Mouse (Mus musculus) embryo, embryonic 10.5 days (tissue): Measurements from ENCODE around the gene BC024978.

ENCODE experiments used
- DNase-seq: peaks from one replicate; pipeline ENCODE4 v3.0.0-alpha.2; 2015; ENCODE audit warnings: low spot score

BC024978 gene

DNA sequence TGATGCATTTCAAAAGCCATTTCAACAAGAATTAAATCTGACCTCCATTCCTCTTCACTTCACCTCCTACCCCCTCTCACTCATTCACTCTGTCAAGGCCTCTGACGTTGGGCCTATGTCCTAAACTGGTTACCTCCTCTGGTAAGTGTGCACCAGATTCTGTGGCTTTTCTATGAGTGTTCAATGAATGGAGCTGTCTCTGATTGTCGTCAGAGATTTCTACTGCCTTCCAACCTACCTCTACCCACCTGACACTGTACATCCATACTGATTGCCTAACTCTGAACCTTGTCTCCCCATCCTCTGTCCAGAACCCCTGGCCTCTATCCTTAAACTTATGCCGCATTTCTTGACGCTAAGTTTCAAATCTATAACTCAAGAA lies 17.6 kb upstream of the BC024978 start:
- no peak for DNase-seq

DNA sequence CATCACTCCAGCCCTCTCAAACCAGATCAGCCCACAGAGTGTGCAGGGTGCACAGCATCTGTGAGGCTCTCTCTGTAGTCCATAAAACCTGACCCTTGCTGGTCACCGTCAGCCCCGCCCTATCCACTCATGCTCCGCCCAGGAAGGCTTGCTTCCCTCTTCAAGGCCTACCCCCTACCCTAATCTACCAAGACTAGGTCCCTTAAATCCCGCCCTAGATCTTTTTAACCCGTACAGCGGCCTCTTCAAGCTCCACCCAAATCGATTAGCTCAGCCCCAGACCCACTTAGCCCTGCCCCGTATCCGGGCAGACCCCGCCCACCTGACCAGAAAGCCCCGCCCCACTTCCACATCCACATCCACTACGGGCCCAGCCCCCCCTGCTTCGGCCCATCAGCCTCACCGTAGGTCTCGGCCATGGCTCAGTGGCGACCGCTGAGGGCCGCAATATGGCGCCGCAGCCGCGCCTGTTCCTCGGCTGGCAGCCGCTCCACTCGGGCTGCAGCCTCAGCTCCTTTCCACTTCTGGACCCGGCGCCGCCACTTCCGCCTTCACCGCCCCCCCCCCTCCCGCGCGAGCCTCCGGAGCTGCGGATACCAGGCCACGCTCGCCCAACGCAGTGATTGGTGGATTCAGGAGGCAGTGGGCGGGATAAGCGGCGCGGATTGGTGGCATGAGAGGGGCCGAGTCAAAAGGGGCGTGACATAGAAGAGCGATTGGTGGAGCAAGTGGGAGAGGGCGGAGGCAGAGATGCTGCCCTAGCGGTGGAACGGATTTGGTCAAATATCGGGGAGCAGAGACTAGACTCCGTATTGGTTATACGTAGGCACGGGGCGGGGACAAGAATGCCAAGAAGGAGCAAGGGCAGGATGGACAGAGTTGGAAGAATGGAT lies 17.0 kb upstream of the BC024978 start, which contains the start of gene Rab4b:
Gene Rab4b (minus strand): TSS at position 573 of the 893 bp plus-strand sequence.
- peak; percentile 99 for DNase-seq

DNA sequence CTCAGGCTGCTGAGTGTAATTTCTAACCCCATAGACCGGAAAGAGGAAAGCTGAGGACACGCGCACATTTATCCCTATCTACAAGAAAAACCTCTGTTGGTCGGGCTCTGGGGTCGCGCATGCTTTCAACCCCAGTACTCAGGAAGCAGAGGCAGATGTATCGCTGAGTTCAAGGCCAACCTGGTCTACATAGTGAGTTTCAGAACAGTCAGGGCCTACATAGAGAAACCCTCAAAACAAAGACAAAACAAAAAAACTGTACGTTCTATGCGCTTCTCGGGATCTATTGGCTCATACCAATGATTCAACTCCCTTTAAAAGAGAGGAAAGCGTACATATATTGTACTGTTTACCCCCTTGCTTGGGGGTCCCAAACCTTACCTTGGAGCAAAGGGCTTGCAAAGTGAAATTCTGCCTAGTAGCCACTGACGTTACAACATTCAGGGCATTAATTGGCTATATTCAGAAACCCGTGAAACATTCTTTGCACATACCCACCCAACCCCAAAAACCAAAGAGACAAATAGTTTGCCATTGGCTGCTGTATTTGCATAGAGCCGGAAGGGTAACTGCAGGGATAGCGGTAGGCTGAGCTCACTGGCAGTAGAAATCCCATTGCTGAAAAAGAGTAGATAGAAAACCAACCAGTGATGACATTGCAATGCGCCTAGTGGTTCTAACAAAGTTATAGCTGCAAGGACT lies 16.2 kb upstream of the BC024978 start:
- DNase-seq: no peak

DNA sequence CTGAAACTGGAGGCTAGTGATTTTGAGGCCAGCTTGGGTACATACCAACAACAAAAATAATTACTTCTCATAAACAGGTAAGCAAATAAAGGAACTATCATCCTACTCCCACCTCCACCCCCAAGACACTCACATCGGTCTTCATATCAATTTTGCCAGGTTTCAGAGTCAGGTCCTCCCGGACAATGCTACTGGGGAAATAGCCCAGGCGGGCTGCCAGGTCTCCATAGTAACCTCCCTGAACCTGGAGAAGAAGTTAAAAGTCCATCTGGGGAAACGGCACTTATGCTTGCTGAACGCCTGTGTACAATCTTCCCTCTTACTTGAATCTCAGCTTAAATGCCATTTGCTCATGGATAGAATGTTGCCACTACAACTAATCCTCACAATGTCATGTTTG lies 15.5 kb upstream of the BC024978 start:
- DNase-seq: no peak

DNA sequence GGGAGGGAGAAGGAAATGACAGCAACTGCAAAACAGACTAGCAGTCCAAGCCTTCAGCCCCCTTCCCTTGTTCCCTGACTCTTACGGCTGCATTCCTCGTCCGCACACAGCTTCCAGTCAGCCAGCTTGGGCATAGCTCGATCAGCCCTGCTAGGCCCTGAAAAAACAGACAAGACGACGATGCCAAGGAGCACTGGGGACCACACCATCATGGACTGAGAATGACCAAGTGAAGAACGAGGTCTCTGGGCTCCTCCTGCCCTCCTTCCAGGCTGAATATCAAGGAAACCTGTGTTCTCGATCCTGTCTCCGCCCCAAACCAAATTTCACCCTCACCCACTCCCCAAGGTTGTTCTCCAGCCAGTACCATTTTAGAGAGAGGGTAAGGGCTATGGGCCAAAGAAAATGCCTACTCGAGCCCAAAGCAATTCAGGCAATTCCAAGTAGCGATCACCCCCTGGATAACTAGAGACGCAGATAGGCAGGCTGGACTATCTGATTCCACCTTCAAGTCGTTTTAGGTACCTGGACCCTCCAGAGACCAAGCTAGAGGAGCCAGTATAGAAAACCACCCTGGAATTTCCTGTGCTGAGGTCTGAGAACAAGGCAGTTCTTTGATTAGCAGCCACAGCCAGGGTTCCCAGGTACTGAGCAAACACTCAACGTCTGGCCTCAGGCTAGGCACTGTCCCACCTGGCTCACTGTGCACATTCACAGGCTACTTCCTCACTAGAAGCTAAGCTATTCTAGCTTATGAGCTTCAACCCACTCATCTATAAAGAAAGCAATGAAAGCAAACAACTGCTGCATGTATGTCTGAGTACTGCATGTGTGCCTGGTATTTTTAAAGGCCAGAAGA lies 14.5 kb upstream of the BC024978 start, which contains the start of the genes Gm21983 and Mia:
Gene Gm21983 (minus strand): TSS at position 250 of the 859 bp plus-strand sequence.
Gene Mia (minus strand): TSS at position 321 of the 859 bp plus-strand sequence.
- no peak for DNase-seq

DNA sequence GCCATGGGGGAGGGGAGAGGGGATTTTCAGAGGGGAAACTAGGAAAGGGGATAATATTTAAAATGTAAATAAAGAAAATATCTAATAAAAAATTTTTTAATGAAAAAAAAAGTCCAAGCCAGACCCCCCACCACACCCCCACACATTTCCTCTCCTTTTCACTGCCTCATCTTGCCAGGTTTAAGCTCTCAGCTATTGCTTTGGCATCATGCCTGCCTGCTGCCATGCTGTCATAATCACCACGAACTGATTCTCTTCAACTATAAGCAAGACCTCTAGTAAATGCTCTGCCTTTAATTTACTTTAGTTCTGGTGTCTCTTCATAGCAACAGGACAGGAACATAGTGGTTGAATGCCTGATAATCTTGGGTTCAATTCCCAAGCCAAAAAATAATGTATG lies 13.1 kb upstream of the BC024978 start:
- no peak for DNase-seq

DNA sequence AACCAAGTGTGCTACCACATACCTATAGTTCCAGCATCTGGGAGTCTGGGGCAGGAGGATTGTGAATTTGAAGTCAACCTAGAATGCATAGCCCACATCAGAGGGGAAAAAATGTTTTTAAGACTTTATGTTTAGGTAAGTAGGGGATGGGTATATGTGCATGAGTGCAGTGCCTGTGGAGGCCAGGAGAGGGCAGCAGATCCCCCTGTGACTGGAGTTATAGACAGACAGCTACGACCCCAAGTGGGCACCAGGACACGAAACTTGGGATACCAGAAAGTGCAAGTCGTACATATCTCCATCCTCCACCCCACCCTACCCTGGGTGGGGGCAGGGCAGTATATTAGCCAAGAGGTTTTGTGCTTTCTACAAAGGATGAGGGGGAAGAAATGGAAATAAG lies 10.6 kb upstream of the BC024978 start:
- peak; percentile 65 for DNase-seq

DNA sequence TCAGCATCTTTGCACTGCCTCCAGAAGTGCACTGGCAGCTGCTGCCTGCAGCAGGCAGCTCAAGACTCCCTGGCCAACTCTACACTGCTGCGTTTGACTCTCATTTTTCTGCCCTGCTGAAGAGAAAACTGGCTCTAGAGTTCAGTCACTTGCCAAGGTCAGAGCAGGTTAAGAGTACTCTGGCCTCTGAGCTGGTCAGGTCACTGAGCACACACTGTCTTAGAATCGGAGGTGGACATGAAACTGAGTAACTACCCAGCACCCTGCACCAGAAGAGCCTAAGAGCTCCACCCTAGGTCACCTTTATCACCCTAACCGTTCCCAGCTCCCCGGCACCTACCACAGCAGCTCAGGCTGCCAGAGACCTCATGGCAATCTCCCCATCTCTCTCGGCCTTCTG lies 9.6 kb upstream of the BC024978 start:
- DNase-seq: no peak

DNA sequence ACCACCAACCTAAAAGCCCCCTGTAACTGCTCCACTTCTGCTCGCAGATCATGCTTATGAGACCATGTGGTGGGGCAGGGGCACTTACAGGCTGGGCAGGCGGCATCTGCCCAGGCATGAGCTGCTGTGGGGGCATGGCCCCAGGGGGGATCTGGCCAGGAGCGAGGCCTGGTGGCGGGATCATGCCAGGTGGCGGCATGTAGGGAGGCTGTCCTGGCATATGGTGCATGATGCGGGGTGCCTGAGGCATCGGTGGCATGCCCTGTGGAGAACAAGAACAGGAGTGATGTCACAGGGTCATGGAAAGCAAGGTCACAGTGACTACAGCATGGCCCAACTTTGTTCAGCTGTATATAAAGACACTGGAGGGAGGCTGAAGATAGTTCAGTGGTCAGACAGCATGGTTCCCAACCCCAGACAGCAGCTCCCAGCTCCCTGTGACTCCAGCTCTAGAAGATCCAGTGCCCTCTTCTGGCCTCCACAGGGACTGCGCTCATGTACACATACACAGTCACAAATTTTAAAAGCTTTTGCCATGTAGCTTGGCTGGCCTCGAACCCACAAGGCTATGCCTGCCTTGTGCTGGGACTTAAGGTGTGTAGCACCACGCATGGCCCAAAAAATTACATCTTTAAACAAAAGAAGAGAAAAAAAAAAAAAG lies 6.2 kb upstream of the BC024978 start:
- DNase-seq: no peak

DNA sequence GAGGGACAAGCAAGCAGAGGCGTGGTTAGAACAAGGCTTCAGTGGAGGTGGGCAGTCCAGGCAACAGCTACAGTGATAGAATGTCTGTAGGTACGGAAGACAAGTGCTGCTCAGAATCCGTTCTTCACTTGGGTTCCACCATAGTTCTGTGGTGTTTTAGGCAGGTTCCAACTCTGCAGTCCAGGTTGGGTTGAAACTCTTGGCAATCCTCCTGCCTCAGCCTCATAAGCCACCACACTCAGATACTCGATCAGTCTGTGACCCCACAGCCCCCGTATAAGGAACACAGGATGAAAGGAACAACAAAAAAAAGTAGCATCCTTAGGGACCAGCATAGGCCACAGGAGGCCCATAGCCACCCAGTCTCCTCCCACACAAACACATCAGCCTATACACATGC lies 3.1 kb upstream of the BC024978 start:
- no peak for DNase-seq

DNA sequence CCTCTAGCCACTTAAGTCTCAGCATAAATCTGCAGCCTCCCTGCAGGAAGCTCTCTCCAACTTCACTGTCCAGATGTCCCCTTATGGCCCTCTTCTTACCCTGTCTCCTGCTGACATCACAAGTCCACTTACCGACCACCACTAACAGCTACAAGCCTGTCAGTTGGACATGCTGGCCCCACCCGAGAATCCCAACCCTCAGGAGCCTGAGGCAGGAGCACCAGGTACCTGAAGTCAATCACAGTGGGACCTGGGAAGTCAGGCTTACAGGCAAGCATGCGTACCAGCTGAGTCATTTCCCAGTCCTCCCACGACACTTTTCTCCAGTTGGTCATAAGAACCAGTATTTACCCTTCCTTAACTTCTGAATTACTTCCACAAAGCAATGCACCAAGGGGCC lies 1.9 kb upstream of the BC024978 start:
- DNase-seq: no peak

DNA sequence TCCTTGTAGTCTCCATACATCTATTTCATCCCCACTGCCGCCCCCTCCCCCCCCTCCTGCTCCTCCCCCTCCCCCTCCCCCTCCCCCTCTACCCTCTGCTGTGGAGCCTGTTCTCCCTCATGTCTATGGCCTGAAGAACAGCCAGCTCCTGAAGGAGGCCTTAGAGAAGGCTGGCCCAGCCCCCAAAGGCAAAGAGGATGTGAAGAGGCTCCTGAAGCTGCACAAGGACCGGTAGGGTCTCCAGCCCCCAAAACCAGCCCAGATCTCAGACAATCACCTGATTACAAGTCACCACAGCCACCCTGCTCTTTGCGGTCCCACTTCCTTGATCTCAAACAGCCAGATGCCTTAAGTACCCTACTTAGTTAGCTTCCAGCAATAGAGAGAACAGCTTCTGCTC lies 1.6 kb downstream of the BC024978 start:
- no peak for DNase-seq

DNA sequence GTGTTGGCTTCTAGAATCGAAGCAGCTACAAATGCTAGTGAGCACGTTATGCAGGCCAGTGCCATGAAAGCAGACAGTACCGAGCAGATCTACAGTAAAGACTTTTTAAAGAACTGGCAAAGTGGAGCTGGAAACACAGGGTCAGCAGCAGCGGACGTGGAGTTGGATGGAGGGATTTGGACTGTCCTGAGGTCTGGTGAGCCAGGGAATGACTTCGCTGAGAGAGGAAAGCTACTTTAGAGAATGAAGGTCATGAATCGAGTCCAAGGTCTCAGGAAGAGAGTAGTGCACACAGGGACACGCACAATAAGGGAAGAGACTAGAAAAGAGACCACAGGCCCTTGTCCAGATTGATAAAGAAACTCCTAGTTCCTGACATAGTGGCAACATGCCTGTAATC lies 2.1 kb downstream of the BC024978 start:
- no peak for DNase-seq

DNA sequence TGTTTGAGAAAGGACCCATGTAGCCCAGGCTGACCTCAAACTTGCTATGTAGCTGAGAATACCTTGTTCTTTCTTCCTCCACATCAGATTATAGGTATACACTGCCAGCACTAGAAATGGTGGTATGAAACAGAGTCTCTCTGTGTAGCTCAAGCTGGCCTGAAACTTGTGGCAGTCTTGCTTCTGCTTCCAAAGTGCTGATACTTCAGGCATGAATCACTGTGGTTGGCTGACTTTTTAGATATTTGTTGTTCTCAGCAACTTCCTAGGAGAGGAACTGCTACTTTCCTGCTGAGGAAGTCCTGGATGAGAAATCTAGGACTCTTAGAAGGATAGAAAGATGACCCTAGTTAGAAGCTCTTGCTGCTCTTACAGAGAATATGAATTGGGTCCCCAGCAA lies 2.8 kb downstream of the BC024978 start:
- DNase-seq: no peak

DNA sequence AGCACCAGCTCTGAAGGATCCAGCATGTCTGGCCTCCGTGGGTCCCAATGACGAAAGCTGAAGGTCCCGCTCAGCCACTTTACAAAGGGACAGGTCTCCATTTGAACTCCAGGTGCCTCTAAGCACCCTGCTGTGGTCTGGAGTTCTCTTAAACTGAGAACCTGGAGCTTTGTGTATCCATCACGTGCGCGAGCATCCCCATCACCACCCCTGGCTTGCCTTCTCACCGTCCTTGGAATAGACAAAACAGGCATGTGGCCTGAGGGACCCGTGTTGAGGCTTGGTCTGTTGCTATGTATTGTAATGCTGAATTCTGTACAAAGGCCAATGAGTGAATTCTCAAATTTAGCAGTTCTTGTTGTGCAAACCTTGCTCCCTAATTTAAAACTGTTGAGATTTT lies 3.2 kb downstream of the BC024978 start:
- no peak for DNase-seq

DNA sequence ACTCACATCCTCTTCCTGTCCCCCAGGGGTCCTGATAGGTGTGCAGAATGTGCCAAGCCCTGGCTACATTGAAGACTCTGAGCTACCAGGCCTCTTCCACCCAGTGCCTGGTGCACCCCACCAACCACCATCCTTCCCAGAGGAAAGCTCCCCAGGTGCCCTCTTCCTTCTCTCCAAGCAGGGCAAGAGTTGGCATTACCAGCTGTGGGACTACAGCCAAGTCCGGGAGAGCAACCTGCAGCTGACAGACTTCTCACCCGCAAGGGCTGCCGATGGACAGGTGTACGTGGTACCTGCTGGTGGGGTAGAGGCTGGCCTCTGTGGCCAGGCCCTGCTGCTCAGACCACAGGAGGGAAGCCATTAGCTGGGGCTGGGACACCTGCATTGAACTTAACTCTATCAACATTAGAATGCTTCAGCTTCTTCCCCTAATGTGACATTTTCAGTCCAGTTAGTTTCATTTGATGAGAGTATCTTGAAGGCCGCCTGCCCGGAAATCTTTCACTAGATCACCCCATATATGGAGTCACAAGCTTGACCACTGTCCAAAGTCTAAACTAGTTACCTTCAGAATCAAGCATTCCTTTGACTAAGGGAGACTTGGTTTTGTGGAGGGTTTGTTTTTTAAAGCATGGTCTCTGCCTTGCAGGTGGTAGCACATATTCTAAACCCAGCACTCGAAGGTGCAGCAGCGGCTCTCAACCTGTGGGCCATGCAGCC lies 8.3 kb downstream of the BC024978 start:
- DNase-seq: no peak

DNA sequence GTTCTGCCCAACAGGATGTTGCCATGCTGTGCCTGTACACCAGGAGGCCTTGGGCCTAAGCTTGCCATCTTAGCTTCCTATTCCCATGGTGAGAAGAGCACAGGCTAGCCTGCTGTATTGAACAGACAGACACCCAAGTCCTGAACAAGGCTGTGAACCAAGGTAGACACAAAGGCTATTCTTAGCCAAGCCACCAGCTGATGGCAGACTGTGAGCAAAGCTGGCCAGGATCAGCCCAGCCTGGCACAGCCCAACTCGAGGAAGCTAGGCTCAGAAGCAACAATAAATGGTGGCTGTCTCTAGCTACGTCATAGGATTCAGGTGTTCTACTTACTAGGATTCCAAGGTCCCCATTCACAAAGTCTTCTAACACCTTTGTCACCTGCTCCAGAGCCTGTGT lies 17.0 kb downstream of the BC024978 start:
- DNase-seq: no peak

DNA sequence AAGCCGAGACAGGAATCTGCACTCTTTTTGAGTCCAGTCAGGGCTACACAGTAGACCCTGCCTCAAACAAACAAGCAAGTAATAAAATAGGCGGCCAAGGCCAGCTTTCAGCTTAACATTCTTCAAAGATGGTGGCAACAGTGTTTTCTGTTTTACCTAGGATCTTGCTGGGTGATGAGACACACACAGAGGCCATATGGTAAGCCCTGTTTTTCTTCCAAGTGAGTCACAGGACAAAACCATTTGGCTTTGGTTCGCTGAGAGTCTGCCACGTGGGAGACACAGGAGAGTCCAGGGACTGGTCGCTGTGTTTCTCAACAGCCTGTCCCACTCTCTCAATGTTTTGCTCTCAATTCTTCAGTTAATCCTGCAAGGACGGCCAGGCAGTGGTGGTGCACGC lies 23.0 kb downstream of the BC024978 start:
- DNase-seq: no peak

DNA sequence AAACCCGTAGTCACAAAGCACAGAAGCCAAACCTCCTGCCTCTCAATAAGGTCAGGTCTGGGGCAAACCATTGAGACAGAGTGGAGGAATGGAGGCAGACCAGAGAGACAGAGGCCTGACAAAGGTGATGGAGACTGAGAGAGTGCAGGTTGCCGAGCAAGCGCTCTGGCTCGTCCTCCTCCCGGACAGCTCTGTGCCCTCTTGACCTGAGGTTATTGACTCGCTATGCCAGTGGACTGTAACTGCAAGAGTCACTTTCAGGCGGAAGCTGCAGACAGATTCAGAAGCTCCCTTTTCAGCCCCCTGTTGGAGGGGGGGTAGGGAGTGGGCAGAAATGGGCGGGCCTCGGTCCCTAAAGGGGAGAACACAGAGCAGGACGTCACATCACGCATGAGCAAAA lies 24.4 kb downstream of the BC024978 start:
- no peak for DNase-seq

DNA sequence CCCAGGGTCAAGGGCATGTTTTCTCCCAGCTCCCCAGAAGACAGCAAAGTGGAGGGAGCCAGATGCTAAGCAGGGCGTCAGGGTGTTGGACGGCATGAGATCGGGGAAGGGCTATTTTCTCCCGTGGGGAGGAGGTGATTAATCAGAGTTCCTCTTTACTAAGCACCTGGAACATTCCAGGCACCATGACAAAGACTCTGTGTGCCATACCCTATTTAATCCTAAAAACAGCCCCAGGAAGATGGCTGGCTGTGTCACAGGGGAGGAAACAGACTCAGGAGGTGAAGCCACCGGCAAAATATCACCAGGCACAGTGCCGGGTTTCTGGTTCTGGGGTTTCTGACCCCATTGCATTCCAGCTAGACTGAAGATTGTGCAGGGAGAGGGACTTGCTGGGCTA lies 26.4 kb downstream of the BC024978 start:
- no peak for DNase-seq

DNA sequence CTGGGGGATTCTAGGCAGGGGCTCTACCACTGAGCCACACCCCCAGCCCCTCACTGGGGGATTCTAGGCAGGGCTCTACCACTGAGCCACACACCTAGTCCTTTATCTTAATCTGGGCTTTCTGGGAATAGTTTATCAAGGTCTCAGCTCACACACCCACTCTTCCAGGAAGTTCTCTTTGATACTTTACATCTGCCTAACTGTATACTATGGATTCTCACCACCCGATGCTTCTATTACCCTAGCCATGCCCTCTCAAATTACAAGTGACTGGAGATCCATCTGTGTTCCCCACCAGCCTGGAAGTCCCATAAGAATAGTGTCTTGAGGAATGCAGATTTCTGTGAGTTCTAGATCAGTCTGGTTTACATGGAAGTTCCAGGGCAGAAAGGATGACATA lies 27.0 kb downstream of the BC024978 start:
- no peak for DNase-seq
